Mouse (Mus musculus) lung, adult 2 months (tissue): ENCODE measurements at regions not wholly inside any gene's neighbourhood (a gene's known extent, or its start where the extent isn't known, plus 50 kb on each side); places are given as distances from the start of the nearest gene placed in this dataset.

ENCODE experiments used
- CTCF ChIP-seq: fragments of 200-500 bp; IDR thresholded peaks from 2 replicates; pipeline ENCODE4 v1.5.1; 2011; ENCODE audit warnings: mild to moderate bottlenecking, low read length, control low read depth; ENCODE audit not compliant: insufficient read depth
- POLR2A ChIP-seq: fragments of 200-500 bp; IDR thresholded peaks from 2 replicates; pipeline ENCODE4 v1.6.1; 2011; ENCODE audit warnings: low read depth, mild to moderate bottlenecking, control low read depth, low read length, borderline replicate concordance; ENCODE audit errors: extremely low read depth

DNA sequence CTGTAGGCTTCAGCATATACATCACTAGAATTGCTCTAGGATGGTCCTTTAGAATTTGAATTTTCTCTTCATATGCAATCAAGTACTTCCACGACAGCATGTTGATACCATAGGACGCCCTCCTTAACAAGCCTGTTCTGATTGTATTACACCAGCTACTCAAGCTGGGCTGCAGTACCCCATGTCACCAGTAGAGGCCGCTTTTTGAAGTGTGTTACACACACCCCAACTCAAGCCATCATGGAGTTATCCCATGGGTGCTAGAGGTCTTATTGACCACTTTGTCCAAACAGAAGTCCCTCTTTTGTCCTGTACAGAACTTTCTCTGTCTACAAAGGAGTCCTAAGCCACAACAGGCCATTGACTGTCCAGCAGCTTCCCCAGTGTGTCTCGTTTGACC, 342.6 kb upstream of the Zmiz1 start:
- peak; percentile 77 for TF ChIP-seq CTCF
- no peak for TF ChIP-seq POLR2A
